Mouse (Mus musculus): ENCODE results near the gene Ptprd.

Ptprd gene

DNA sequence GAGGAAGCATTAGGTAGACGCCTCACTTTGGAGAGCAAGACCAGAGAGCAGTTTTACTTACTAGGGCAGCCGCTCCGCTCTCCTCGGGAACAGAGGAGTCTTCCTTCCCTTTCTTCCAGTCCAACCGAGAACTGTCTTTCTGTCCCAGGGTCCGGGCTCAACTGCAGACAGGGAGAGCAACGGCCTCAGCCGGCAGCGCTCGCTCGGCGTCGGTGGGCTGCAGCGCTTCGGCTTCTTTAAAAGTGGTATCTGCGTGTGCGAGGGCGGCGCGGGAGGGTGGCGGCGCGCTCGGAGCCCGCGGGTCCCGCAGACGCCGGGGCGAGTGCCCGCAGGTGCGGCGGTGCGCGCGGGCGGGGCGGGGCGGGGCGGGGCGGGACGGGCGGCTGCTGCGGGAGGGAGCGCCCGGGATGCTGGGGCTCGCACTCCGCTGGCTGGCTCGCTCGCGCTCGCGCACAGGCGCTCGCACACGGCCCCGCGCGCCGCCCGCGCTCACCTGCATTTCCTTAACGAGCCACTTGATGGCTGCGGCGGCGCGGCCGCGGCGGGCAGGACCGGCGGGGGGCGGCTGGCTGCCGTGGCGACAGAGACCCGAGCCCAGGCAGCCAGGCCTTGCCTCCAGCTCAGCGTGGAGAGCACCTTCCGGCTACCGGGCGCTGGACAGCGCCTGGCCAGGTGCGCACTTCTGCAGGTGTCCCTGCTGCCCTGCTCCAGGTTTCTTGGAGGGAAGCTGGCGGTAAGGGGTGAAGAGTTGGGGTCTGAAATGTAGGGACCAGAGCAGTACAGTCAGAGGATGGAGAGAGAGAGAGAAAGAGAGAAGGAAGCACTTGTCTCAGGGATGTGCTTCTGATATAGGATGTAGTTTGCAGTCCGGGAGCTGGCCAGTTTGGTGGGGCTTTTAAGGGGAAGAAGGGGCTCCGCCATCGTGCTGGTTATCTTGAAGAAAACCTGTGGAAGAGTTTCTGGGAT lies at the start of gene Ptprd:
TSS of gene Ptprd (minus strand) at position 433 of the 966 bp plus-strand sequence.
- peak; percentile 83 to 86 for DNase-seq

DNA sequence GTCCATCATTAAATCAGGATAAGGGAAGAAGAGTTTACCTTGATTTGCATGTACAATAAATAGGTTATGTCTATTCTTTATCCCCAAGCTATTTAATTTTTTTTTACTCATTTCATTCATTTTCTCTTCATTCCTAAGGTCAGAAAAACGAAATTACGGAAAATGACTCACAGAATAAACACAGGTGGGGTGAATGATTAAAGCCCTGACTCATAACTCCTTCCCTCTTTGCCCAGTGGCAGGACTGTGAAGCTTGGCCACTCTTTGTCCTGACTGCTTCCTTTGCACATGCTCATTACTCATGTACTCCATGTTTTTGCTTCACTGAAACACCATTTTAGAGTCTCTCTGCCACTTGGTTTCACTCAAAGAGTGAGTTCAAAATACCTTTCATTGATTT lies 24.1 kb upstream of the Ptprd start:
- no peak for DNase-seq

DNA sequence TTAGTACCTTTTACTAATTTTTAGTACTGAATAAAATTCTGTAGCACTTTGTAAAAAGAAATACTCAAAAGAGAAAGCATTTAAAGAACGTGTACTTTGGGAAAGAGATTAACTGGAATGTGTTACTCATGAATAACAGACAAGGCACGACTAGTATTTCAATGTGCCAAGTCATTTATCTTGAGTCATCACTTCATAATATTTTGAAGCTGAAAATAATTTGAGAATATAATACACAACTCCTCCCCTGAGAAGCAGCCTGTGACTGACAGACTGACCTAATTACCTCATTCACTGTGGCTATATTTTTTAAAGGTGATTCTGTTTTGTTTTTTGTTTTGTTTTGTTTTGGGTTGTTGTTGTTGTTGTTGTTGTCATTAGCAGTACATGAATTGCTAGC lies 23.6 kb upstream of the Ptprd start:
- no peak for DNase-seq

DNA sequence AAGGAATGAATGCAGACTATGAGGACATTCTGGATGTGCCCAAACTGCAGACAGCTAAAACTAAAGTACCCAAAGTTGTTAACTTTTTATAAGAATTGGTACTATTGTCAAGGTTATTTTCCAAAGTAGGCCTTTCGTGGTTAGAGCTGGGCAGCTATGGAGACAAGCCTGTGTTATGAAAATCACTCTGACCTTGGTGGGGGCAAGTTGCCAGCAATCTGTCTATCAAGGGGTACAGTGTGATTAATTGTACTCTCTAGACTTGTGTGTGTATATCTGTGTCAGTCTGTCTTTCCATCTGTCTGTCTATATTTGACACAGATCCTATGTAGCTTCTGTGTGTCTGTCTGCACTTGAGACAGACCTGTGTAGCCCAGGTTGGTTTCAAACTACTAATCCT lies 22.9 kb upstream of the Ptprd start:
- DNase-seq = no peak

DNA sequence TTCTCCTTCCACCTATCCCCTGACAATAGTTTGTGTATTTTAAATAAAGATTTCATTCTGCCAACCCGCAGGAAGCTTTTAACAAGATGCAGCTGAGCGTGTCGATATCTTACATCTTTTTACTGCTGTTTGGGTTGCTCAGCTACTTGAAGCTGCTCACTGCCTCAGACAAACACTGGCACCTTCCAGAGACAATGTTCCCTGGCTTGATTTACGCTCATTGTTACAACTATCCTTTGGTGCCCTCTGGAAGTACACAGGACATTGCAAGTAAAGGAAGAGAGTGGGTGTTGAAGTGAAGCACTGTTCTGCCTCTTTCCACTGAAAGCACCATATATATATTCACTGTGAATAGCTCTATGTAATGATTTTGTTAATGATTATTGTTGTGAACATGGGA lies 2.2 kb upstream of the Ptprd start:
- DNase-seq = peak; percentile 3 to 4

DNA sequence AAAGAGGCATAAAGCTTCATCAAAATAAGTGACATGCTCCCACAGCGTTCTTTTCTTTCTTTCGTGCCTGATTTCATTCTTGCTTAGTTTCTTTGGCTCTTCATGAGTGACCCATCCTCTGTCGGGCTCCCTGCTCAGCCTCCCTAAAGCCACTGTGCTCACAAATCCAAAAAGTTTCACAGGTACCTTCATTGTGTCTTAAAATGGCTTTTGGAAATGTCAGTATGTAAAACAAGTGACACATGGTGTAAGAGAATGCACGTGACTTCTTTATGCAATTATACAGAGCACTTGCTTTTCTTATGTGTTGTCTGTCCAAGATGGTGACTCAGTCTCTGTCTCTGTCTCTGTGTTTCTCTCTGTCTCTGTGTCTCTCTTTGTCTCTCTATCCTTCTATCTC lies 1.2 kb upstream of the Ptprd start:
- no peak for DNase-seq

DNA sequence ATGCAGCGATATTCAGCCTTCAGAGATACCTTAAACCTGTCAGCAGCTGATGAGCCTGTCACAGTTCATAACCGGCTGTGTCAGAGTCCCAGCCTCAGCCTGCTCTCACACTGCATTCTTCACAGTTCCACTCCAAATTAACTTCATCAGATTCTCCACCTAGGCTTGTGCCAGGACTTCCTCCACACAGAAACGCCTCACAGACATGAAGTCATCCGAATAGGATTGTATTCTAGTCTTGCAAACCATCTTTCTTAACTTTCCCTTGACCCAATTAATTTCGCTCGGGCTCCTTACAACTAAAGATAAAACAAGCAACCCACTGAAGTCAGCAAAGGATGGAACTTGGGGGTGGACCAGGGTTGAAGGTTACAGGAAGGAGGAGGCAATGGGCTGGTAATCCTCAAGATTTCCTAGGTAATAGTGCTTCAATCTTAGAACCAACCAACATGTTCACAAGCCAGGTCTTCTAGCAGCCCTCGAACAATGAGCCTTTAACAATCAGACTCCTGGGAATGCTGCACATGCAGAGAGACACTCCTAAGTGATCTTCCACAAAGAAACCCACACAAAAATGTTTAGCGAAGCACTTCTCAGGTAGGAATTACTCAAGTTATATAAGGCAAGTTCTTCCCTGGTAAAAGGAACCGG lies 758 bp downstream of the Ptprd start:
- DNase-seq = peak in 1 of 2 experiments; percentile 2

DNA sequence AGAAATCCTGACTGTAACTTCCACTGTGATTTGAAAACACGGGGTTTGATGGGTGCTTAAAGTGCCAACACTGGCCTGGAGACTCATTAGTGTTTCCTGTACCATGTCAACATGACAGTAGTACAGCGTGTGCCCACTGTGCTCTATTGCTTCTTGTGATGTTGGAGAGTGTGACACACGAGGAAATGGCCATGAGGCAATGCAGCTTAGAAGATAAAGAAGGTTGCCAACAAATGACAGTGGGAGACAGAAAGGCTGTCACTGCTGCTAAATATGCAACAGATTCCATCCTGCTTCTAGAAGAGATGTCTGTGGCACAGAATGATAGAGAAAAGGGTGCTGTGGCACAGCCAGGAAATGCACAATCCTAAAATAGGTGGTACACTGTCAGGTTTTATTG lies 6.7 kb downstream of the Ptprd start:
- DNase-seq = peak; percentile 16 to 27

DNA sequence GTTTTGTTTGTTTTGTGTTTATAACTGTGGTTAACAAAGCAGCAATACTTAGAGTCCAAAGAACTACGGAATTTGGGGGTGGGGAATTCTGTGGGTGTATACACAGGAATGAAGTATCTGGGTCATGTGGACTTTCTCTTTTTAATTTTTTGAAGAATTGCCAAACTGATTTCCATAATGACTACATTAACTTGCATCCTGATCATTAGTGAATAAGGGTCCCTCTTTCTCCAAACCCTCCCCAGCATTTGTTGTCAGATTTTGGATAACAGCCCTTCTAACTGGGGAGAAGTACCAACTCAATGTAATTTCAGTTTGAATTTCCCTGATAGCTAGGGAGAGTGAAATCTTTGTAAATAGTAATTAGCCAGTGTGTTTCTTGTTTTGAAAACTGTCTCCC lies 43.3 kb downstream of the Ptprd start:
- no peak for DNase-seq

DNA sequence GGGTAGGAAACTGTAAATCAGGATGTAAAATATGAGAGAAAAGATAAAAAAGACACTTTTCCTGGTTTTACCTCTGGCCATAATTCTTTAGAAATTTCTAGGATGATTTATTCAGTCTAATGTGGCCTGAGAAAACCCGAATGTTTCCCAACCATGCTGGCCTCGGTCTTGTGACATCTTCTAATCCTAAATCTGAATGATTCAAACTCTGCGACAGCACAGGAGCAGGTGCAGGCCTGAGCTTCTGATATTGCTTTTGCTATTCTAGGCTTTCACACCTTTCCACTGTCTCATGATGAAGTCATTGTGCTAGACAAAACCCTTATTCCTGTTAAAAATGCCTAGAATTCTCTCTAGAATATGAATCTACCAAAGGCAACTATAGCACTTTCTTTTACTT lies 51.3 kb downstream of the Ptprd start:
- DNase-seq = no peak

DNA sequence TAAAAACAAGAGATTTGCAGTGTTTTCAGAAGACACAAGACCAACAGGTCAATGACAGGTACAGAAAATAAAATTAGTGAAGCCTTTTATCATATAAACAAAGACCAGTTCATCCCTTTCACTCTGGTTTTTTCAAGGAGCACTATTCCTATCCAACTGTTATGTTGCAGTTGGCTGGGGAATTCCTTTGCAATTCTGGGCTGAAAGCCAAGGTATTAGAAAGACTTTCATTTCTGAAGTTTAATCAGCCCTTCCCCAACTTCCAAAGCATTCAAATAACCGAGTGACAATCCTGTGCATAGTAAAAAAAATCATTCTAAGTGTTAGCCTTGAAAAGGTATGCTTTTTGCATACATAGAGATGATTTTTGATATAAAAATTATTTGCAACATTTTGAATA lies 61.2 kb downstream of the Ptprd start:
- peak in 1 of 2 experiments; percentile 2 for DNase-seq

DNA sequence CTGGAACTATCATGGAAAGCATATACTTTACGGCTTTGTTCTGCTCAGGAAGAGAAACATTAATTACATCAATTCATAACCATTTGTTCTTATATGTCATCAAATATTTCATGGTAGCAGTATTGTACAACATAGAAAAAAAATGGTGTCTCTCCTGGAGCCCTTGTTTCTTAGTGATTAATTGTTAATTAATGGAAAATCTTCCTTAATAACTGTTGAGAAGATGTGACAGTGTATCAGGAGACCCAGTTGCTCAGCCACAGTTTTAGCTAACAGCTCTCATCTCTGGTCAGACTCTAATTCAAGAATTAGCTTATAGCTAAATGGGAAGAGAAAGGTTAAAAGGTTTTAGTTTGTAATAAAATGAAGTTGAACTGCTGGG lies 69.0 kb downstream of the Ptprd start:
- DNase-seq = no peak

DNA sequence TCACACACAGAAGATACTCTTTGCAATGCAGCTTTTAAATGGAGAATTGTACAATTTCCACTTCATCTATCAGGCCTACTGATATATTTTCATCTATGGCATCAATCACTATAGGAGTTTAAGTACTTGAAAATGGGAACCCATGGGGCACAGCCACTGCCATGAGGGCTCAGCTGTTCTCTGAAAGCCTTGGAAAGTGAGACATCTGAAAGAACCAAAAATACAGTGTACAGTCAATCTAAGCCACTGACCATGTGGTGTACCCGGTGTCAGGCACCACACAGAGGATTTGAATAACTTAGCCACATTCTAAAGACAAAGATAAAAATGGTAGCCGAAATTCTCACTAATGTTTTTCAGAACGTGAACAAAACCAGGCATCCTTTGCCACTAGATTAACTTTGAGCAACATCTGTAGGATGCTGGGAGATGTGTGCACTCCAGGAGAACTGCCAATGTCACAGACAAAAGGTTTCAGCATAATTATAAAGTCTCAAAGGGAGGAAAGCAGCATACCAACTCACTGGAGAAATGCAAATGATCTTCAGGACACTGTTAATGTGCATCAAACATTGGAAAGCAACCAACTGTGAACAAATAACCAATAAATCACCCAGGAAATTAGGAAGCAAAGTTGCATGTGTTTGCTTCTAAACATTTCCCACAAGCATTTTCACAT lies 69.5 kb downstream of the Ptprd start:
- DNase-seq = no peak

DNA sequence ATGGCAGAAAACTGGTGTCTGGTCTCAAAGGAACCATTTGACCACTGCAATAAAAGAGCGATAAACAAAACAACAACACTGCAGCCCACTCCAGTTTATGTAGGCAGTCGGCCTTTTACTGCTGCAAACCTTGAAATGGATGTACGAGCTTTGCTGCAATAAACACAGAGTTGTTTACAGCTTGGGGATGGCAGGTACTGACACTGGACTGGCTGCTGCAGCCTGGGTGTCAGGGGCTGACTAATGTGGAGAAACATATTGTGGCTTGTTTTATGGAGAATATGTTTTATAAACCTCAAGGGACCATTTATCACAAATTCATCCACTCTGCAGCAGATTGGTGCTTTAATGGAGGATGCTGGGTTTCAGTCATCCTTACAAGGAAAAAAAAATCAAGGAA lies 100.9 kb downstream of the Ptprd start:
- no peak for DNase-seq

DNA sequence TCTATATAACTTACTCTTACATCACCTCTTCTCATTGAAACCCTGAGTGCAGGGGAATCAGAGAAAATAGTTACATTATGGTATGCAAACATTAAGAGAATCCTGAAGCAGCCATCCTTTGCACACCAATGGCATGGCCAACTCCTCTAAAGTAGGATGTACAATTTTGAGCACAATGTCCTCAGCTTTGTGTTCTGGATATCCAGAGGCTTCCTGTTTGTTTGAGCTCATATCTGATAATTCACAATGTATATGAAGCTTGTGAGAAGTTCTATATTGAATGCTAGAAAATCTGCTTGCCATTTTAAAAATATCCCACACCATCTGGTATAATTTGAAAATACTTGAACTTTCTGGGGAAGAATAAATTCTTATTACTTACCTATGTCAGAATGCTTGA lies 114.2 kb downstream of the Ptprd start:
- no peak for DNase-seq

DNA sequence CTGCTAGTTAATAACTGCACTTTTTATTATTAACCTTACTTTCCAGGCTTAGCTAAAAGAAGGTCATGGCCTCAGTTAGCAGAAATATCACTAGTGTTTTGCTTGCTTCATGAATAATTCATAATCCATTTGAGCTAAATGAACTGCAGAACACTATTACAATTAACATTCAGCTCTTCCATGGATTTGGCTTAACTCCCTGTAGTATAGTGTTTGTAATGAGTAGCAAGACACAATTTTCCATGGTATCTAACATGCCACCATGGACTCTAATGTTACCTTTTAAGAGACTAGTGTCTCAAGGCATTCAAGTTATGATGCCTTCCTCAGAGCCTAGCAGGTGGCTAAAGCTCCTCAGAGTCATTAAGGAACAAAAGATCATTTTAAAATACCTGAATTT lies 129.0 kb downstream of the Ptprd start:
- no peak for DNase-seq

DNA sequence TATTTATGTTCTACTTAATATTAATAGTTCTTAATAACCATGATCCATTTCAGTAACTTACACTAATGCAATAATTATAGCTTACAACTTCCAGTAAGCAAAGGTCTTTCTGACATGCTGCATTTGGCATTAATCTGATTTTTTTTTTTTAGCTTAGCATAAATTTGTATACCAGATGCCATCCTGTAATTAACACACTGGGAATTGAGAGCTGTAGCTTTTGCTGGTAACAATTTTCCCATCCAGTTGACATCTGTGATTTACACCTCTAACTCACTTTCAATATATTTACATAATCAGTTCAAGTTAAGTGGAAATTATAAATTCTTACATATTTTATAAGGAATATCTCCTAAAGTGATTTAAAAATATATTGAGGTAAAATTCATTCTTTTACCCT lies 134.3 kb downstream of the Ptprd start:
- no peak for DNase-seq

DNA sequence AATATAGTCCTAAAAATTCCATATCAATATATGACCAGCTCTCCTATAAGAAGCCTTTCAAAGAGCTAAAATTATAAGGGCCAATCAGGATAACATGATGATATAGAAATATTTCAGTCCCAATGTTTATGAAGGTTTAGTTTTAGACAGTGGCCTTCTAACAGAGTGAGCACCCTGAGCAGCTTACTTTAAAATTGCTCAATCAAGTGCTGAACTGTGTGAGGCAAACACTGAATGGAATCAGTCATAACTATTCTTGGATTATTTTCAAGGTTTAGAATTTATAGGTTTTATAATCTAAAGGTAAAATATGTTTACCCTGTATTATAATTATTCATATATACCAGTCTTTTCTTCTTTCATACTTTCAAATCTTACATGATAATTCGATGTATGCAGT lies 134.7 kb downstream of the Ptprd start:
- DNase-seq = no peak

DNA sequence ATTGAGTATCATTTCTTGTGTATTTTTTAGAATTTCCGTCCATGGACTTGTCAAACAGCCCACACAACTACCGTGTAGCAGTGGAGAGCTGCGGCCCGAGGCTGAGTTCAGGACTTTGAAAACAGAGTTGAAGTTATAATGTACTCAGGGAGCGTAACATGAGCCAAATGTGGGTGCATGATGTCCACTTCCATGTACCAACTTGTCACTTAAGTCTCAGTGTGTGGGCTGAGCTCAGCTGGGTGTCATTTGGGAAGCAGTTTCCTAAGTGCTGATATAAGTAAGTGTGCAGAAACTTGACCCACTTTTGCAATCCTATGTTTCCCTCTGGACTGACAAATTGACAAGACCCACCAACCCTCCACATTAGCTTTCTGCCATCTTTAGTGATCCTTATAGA lies 173.4 kb downstream of the Ptprd start:
- DNase-seq = no peak

DNA sequence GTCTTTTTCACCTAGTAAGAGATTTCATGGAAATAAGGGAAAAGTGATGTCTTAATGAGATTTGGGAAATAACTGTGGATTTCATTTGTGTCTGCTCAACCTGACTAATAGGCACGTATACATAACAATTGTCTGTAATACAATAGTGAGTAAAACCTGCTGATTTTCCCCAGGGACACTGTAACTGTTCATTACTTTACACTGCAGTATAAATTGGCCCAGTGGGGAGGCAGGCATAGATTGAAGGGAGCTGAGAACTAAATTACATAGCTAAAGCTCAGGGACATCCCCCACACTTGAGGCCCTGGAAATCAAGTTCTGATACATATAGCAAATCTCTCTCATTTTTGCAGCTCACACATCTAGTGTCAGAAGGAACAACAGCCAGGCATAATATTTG lies 209.7 kb downstream of the Ptprd start:
- DNase-seq = no peak

DNA sequence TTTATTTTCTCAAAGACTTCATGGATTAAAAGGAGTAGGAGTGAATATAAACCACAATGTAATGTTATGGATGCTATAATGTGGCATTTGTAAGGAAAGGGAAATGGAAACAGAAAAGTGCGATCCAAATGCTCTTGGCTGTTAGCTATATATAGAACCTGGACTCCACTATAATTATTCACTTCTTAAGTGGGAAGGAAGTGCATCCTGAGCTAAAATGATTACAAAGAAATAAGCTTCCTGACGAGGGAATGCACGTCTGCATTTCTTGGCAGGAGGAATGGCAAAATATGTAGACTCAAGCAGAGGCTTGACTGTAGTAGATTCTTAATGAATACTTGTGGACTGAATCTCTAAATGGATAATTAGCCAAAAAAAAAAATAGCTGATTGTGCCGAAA lies 219.1 kb downstream of the Ptprd start:
- no peak for DNase-seq

DNA sequence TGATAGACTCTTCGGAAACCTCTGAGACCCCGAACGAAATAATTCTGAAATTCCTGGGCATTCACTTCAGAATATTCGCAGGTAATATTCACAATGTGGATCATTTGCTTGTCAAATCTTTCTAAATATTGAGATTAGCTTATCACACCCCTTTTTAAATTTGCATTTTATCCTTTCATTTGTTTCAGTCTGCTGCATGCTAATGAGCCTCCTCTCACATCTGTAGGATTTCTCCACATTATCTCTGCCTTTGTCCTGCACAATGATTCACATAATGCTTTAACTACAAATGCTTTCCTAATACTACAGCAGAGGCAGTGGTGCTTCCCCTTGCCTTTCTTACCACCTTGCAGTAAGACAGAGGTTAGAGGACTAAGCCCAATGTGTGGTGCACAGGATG lies 229.7 kb downstream of the Ptprd start:
- DNase-seq = no peak

DNA sequence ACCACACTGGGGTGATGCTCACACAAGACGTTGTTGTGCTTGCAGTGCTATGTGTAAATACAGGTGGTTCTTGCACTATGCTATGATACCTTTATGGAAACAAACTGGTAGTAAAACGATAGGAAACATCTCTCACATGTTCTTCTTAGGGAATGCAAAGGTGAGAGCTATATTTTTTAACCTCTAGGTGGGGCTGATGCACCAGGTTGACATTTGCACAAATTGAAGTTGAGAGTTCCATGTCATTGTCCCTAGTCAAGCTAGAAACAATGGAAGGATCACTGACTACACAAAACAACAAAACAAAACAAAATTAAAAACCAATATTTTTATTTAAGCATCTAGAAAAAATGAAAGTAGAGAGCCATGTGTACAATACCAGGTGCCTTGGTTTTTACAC lies 250.1 kb downstream of the Ptprd start:
- DNase-seq = peak; percentile 47 to 58

DNA sequence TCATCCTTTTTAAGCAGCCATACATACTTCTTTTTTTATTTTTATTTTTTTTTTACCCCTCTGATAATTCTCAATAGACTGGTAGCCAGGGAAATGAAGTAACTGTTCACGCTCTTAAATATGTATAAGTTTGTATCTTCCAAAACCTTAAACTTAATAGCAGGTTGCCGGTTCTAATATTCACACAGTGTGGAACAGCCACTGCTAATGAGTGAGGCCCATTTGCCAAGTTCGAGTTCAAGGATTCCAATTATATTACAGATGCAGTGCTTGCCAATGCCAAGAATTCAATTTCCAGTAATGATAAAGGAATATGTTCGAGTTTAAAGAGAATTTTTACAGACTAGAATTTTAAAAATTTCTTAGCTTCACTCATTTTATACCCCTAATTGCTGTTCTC lies 322.3 kb downstream of the Ptprd start:
- DNase-seq = no peak

Data from cerebellum, postnatal 10 days (tissue).